Mouse (Mus musculus): Measurements from ENCODE around the gene Hectd4. TPM values are rescaled to one million over a fixed set of nuclear protein-coding genes. Genes with fewer than 3 reads are reported as not detected.
"Not testable (repeated sequence)": the region's sequence is repeated elsewhere in the genome, so short reads cannot be mapped to it uniquely, and the experiment has no call there.

The Hectd4 gene
- polyA plus RNA-seq, 1 experiment, result 11.8 TPM

DNA sequence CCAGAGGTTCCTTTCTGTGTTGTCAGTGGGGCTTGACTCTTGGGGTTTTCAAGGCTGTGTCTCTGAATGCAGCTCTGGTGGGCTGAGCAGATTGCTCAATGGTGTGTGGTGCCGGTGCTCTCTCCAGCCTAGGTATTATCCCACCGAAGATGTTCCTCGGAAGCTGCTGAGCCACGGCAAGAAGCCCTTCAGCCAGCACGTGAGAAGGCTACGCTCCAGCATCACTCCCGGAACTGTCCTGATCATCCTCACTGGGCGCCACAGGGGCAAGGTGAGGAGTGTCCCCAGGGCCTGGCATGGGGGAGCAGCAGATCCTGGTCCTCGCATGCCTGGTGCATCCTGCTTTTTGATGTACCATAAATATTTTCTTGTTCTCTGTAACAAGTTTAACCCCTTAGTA, 13.5 kb upstream of the Hectd4 start:
- DNase-seq (ENCODE audit: low spot score), result no peak

GRCm38 (mm10) chr5:121206984-121207383, 13.0 kb upstream of the Hectd4 start:
- no peak for DNase-seq (ENCODE audit: low spot score)

DNA sequence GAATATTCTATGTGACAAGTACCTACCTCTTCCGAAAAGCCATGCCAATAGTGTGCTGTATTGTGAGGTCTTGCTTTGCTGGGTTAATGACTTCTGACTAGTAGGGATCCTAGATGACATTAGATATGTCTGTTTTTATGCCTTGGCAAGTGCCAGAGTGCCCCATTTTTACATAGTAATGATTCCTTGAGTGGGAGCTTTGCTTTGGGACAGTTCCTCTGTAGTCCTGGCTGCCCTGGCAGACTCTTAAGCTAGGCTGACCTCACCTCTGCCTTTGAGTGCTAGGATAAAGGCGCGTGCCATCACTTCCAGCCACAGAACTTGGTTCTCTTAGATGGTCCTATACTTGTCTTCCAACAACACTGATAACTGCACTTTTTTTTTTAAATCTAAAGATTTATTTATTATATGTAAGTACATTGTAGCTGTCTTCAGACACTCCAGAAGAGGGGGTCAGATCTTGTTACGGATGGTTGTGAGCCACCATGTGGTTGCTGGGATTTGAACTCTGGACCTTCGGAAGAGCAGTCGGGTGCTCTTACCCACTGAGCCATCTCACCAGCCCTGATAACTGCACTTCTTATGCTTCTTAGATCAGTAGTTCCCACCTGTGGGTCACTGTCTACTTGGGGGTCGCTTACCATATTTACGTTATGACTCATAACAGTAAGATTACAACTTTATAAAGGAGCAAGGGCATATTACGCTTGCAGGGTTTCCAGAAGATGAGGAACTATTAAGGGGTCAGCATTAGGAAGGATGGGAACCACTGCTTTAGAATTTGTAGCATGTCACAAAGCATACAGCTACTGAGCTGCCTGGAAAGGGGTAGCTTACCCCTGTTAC, 10.0 kb upstream of the Hectd4 start:
- DNase-seq (ENCODE audit: low spot score), result no peak

- no peak for DNase-seq (ENCODE audit: low spot score)
Measured at GRCm38 (mm10) chr5:121210601-121210924, 9.5 kb upstream of the Hectd4 start.

GRCm38 (mm10) chr5:121212108-121212507, 7.9 kb upstream of the Hectd4 start:
- DNase-seq (ENCODE audit: low spot score), result no peak

GRCm38 (mm10) chr5:121214707-121215106, 5.3 kb upstream of the Hectd4 start:
- DNase-seq (ENCODE audit: low spot score), result no peak

DNA sequence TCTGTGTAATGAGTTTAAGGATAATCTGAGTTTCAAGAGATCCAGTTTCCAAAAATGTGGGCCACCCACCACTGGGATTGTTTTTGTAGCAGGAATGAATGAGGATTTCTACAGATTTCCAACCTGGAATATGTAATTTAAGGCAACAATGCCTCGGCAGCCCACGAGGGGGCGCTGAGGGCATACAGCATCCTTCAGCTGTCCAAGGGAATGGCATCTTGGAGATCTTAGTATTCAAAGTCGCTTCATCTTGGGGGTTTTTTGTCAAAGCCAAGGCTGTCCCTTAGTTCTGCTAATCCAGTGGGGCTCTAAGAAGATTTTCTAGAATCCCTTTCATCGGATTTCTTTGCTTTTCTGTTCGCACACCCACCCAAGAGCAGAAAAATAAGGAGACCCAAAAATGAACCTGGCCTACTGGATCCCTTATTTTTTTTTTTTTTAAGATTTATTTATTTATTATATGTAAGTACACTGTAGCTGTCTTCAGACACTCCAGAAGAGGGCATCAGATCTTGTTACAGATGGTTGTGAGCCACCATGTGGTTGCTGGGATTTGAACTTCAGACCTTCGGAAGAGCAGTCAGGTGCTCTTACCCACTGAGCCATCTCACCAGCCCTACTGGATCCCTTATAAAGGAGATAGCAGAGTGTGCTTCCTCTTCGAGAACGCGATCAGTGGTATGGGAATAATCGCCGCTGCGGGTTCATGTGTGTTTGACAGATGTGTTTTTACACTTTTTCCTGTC, 4.5 kb upstream of the Hectd4 start:
- DNase-seq (ENCODE audit: low spot score), result peak; percentile 36

GRCm38 (mm10) chr5:121216126-121216446, 3.9 kb upstream of the Hectd4 start:
- DNase-seq (ENCODE audit: low spot score), result no peak

DNA sequence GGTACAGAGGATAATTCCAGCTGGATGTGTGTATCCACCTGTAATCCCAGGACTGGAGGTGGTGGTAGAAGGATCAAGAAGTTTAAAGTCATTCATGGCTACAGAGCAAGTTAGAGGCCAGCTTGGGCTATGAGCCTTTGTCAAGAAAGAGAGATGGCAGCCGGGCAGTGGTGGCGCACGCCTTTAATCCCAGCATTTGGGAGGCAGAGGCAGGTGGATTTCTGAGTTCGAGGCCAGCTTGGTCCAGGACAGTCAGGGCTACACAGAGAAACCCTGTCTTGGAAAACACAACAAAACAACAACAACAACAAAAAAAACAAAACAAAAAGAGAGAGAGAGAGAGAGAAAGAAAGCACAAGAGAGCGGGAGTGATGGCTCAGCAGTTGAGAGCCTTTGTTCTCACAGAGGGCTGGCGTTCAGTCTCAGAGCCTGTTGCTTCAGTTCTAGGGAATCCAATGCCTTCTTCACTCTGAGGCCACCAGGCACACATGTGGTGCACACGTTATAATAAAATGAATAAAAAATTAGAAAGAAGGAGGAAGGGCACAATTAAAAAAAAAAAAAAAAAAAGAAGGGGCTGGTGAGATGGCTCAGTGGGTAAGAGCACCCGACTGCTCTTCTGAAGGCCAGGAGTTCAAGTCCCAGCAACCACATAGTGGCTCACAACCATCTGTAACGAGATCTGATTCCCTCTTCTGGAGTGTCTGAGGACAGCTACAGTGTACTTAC, 3.3 kb upstream of the Hectd4 start:
- DNase-seq (ENCODE audit: low spot score), result not testable (repeated sequence)

- no peak for DNase-seq (ENCODE audit: low spot score)
Measured at GRCm38 (mm10) chr5:121217313-121217634, 2.7 kb upstream of the Hectd4 start.

- no peak for DNase-seq (ENCODE audit: low spot score)
Measured at GRCm38 (mm10) chr5:121219190-121219589, 829 bp upstream of the Hectd4 start.

GRCm38 (mm10) chr5:121220732-121221301, 798 bp downstream of the Hectd4 start:
- no peak for DNase-seq (ENCODE audit: low spot score)

DNA sequence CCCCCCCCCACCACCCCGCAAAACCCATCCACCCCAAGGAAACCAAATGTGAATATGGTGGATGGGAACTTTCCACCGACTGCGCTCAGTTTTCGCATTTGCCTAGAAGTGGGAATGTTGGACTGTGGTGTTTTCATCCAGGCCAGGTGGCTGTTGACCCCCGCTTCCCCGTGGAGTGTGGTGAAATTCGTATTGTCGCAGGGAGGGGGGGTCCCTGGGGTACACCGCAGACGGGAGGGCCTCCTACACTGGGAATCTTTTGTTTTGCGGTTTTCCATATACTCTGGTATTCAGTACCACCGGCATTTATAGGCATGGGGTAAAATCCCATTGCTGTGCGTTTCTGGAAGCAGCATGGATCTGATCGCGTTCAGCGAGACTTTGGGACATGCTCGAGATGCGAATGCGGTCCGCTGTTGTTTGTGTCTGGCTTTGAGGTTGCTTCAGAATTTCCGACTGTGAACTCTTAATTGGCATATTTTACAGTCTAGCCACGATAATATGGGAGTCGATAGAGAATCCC, 1.4 kb downstream of the Hectd4 start:
- no peak for DNase-seq (ENCODE audit: low spot score)

DNA sequence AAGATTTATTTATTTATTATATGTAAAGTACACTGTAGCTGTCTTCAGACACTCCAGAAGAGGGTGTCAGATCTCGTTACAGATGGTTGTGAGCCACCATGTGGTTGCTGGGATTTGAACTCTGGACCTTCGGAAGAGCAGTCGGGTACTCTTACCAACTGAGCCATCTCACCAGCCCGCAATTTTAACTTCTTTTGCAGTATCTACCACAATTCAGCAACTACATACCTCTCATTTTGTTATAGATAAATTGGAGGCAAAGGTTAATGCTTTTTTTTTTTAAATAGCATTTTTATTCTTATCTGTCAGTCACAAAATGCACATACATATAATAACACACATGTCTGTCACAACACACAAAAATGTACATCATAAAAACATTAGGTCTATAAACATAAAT, 4.0 kb downstream of the Hectd4 start:
- not testable (repeated sequence) for DNase-seq (ENCODE audit: low spot score)

DNA sequence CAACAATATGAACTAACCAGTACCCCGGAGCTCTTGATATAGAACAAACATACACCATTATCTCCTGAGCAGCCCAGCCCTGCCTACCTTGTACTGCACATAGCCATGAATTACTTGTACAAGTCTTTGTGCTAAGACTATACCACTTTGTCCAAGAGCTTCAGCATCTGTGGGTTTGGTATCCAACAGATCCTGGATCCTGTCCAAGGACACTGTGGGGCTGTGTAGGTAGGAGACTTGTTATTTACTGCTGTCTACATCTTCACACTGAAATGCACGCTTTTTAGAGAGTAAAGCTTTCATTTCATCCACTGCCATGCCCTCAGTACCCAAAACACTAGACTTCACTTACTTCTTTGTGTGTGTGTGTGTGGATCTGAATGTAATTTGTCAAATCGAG, 4.8 kb downstream of the Hectd4 start:
- no peak for DNase-seq (ENCODE audit: low spot score)

- no peak for DNase-seq (ENCODE audit: low spot score)
Measured at GRCm38 (mm10) chr5:121225854-121226253, 5.8 kb downstream of the Hectd4 start.

GRCm38 (mm10) chr5:121226406-121226805, 6.4 kb downstream of the Hectd4 start:
- DNase-seq (ENCODE audit: low spot score), result no peak

DNA sequence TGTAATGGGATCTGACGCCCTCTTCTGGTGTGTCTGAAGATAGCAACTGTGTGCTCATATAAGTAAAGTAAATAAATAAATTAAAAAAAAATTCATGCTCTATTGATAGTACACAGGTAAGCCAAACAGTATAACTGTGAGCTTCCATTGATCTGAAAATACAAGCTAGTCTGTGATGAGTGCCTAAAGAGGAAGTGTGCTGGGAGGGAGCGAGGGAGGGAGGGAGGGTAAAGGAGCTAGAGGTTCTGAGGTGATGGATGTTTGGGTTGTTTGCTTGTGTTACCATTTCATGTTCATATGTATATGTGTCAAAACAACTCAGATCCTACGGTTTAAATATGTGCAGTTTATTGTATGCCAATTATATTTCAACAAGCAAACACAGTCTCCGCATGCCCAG, 6.8 kb downstream of the Hectd4 start:
- DNase-seq (ENCODE audit: low spot score), result no peak

DNA sequence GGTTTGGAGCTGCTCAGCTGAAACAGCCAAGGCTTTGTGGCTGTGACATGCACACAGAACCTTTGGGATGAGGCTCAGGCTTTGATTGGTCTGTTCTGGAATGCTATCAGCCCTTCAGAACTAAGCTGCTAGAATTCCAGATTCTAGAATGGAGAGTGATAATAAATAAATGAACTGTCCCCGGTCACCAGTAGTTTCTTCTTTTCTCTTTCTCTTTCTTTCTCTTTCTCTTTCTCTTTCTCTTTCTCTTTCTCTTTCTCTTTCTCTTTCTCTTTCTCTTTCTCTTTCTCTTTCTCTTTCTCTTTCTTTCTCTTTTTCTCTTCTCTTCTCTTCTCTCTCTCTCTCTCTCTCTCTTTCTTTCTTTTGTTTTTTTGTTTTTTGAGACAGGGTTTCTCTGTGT, 7.3 kb downstream of the Hectd4 start:
- not testable (repeated sequence) for DNase-seq (ENCODE audit: low spot score)

DNA sequence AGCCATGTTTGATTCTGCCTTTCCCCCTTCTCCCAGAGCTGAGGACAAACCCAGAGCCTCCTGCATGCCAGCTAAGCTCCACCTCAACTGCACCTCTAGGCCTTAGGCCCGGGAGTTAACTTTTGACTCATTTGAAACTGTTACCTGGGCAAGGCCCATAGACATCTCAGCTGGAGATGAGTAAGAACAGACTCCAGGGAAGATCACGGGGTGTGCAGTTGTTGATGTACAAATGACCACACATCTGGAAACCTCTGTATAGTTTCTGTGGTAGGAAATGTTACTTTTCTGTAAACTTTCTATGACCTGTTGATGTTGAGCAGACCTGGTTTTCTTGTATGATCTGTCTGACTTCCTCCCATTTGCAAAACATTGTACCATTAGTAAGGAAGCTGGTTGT, 9.2 kb downstream of the Hectd4 start:
- no peak for DNase-seq (ENCODE audit: low spot score)

- DNase-seq (ENCODE audit: low spot score), result no peak
Measured at GRCm38 (mm10) chr5:121230811-121231210, 10.8 kb downstream of the Hectd4 start.

GRCm38 (mm10) chr5:121232789-121233188, 12.8 kb downstream of the Hectd4 start:
- no peak for DNase-seq (ENCODE audit: low spot score)

All from urinary bladder, adult 2 months (tissue).